Mouse (Mus musculus) liver, adult 2 months (tissue): Measurements from ENCODE around the gene Cd248.

Source experiments
- CTCF ChIP-seq: fragments of 200-500 bp; IDR thresholded peaks from 2 replicates; pipeline ENCODE4 v1.5.1; 2011; ENCODE audit warnings: low read depth, low read length, control low read depth
- POLR2A ChIP-seq: fragments of 200-500 bp; IDR thresholded peaks from 2 replicates; pipeline ENCODE4 v1.6.1; 2011; ENCODE audit warnings: low read length, control low read depth; ENCODE audit not compliant: insufficient read depth; ENCODE audit errors: extremely low read depth

DNA sequence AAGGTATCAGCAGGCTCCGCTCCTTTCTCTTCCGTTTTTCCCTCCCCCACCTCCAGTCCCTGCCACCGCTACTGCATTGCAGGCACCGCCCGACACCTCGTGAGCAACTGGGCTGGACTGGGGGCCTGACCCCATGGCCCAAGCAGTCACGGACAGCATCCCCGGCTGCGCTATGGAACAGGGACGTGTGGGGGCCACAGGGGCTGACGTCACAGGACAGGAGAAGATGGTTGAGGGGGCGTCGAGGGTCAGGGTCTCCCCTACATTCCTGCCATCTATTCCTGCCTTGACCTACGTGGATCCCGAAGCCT is 16.9 kb downstream of the Cd248 start:
- no peak for TF ChIP-seq CTCF
- TF ChIP-seq POLR2A: no peak
